Mouse (Mus musculus) lung, embryonic 16.5 days (tissue): Measurements from ENCODE around the gene Raph1. TPM values are rescaled to one million over a fixed set of nuclear protein-coding genes. Genes with fewer than 3 reads are reported as not detected.

Source experiments
- ATAC-seq: fragments of 200-750 bp; cut with Nextera tagmentation; 2 replicates; pipeline ENCODE4 v1.8.0; 2017; ENCODE audit warnings: low read depth, mild to moderate bottlenecking, moderate library complexity
- H3K27ac ChIP-seq: fragments of 300-500 bp; sonication (generic); 2 replicates; pipeline ENCODE4 v1.5.1; 2014; ENCODE audit warnings: mild to moderate bottlenecking, control low read depth, low read length
- H3K27me3 ChIP-seq: fragments of 300-500 bp; sonication (generic); 2 replicates; pipeline ENCODE4 v1.6.1; 2014; ENCODE audit warnings: low read depth, low read length, mixed read lengths; ENCODE audit not compliant: control insufficient read depth, insufficient read depth
- H3K36me3 ChIP-seq: fragments of 300-500 bp; sonication (generic); 2 replicates; pipeline ENCODE4 v1.6.1; 2014; ENCODE audit warnings: low read length; ENCODE audit not compliant: control insufficient read depth, insufficient read depth
- H3K4me1 ChIP-seq: fragments of 300-500 bp; sonication (generic); replicated peaks from 2 replicates; pipeline ENCODE4 v1.6.1; 2014; ENCODE audit warnings: low read length, mixed read lengths; ENCODE audit not compliant: control insufficient read depth, insufficient read depth
- H3K4me2 ChIP-seq: fragments of 300-500 bp; sonication (generic); 2 replicates; pipeline ENCODE4 v1.6.1; 2014; ENCODE audit warnings: low read depth, low read length, control low read depth
- H3K4me3 ChIP-seq: fragments of 300-500 bp; sonication (generic); 2 replicates; pipeline ENCODE4 v1.5.1; 2014; ENCODE audit warnings: mild to moderate bottlenecking, low read length, control low read depth
- H3K9ac ChIP-seq: fragments of 300-500 bp; sonication (generic); 2 replicates; pipeline ENCODE4 v1.6.1; 2014; ENCODE audit warnings: low read length, control low read depth
- H3K9me3 ChIP-seq: fragments of 300-500 bp; sonication (generic); 2 replicates; pipeline ENCODE4 v1.6.1; 2016; ENCODE audit warnings: low read length; ENCODE audit not compliant: control insufficient read depth
- WGBS: fragments of 180-500 bp; shearing (Covaris S2); extraction: QIAGEN DNeasy Blood & Tissue Kit; methylation state at CpG from one replicate; pipeline ENCODE4 v1.1.7; 2014; 5-methylcytosine and 5-hydroxymethylcytosine counted together
- polyA plus RNA-seq: library from polyadenylated mRNA; unstranded; fragments of >200 nt; fragmentation: Nextera tagmentation; extraction: Ambion mirVana; gene quantifications from 2 replicates; pipeline ENCODE4 v1.2.1, GENCODE M21; 2015

The Raph1 gene
- polyA plus RNA-seq, 1 experiment from 2014 or later: 37.9 TPM

- 62% methylated on average over 6 of the region's 6 CpGs for WGBS
- no peak for ATAC-seq
These were observed 32.3 kb upstream of the Raph1 start for GRCm38 (mm10) chr1:60599013-60599701.

GRCm38 (mm10) chr1:60596386-60597320 is 29.7 kb upstream of the Raph1 start:
- H3K9me3 ChIP-seq: no peaks in the 10 kb centered on the region
- H3K36me3 ChIP-seq: no peaks in the 10 kb centered on the region
- H3K4me3 ChIP-seq: no peak overlapping the region
- no peak overlapping the region for H3K9ac ChIP-seq
- 48% methylated on average over 11 of the region's 11 CpGs for WGBS
- peak; percentile 61; the same call in 1 of the 2 replicates for ATAC-seq
- peak overlapping the region; percentile 39 for H3K4me2 ChIP-seq
- peak overlapping the region; percentile 61 for H3K27ac ChIP-seq
- no peaks in the 10 kb centered on the region for H3K27me3 ChIP-seq
- peaks cover 13% of the 10 kb centered on the region for H3K4me1 ChIP-seq

More at GRCm38 (mm10) chr1:60599013-60599701, 32.3 kb upstream of the Raph1 start:
- Histone ChIP-seq H3K4me2 (no peak overlapping the region), H3K9me3 (no peaks in the 10 kb centered on the region), H3K27me3 (no peaks in the 10 kb centered on the region), H3K9ac (no peak overlapping the region), H3K4me3 (no peak overlapping the region), H3K27ac (no peak overlapping the region), H3K36me3 (no peaks in the 10 kb centered on the region), H3K4me1 (peaks cover 13% of the 10 kb centered on the region)

GRCm38 (mm10) chr1:60593101-60593500 is 26.2 kb upstream of the Raph1 start:
- Histone ChIP-seq H3K9me3 (peaks cover 2% of the 10 kb centered on the region; the same call in 1 of the 2 replicates), H3K4me1 (peaks cover 11% of the 10 kb centered on the region), H3K27me3 (no peaks in the 10 kb centered on the region), H3K4me3 (no peak overlapping the region), H3K9ac (no peak overlapping the region), H3K27ac (no peak overlapping the region), H3K36me3 (no peaks in the 10 kb centered on the region), H3K4me2 (no peak overlapping the region)
- WGBS: 86% methylated on average over 6 of the region's 6 CpGs
- no peak for ATAC-seq

GRCm38 (mm10) chr1:60588887-60589629 is 22.2 kb upstream of the Raph1 start:
- Histone ChIP-seq H3K9ac (no peak overlapping the region), H3K4me1 (no peaks in the 10 kb centered on the region), H3K4me2 (no peak overlapping the region), H3K36me3 (no peaks in the 10 kb centered on the region), H3K4me3 (no peak overlapping the region), H3K27me3 (no peaks in the 10 kb centered on the region), H3K9me3 (peaks cover 10% of the 10 kb centered on the region; the same call in 1 of the 2 replicates), H3K27ac (peak overlapping the region; percentile 83)
- peak; percentile 88 for ATAC-seq
- 38% methylated on average over 4 of the region's 4 CpGs for WGBS

- Histone ChIP-seq H3K4me2 (no peak overlapping the region), H3K4me1 (no peaks in the 10 kb centered on the region), H3K27ac (no peak overlapping the region), H3K27me3 (no peaks in the 10 kb centered on the region), H3K36me3 (no peaks in the 10 kb centered on the region), H3K9me3 (peaks cover 5% of the 10 kb centered on the region; the same call in 1 of the 2 replicates), H3K4me3 (no peak overlapping the region), H3K9ac (no peak overlapping the region)
- 90% methylated on average over 8 of the region's 8 CpGs for WGBS
- ATAC-seq: no peak
These were observed 14.1 kb upstream of the Raph1 start for GRCm38 (mm10) chr1:60580990-60581389.

- Histone ChIP-seq H3K27me3 (no peaks in the 10 kb centered on the region), H3K27ac (no peak overlapping the region), H3K36me3 (no peaks in the 10 kb centered on the region), H3K9ac (no peak overlapping the region), H3K4me1 (no peaks in the 10 kb centered on the region), H3K9me3 (no peaks in the 10 kb centered on the region), H3K4me2 (no peak overlapping the region), H3K4me3 (no peak overlapping the region)
- 61% methylated on average over 1 of the region's 1 CpGs for WGBS
- ATAC-seq: no peak
These were observed 13.0 kb upstream of the Raph1 start for GRCm38 (mm10) chr1:60579886-60580285.

- H3K27ac ChIP-seq: no peak overlapping the region
- no peaks in the 10 kb centered on the region for H3K9me3 ChIP-seq
- H3K4me1 ChIP-seq: peaks cover 9% of the 10 kb centered on the region; the same call in 1 of the 2 replicates
- H3K27me3 ChIP-seq: no peaks in the 10 kb centered on the region
- H3K4me2 ChIP-seq: no peak overlapping the region
- H3K9ac ChIP-seq: no peak overlapping the region
- H3K4me3 ChIP-seq: no peak overlapping the region
- no peak for ATAC-seq
- H3K36me3 ChIP-seq: no peaks in the 10 kb centered on the region
- 40% methylated on average over 3 of the region's 3 CpGs for WGBS
These were observed 5.8 kb upstream of the Raph1 start for GRCm38 (mm10) chr1:60572699-60573098.

GRCm38 (mm10) chr1:60569741-60570140 is 2.8 kb upstream of the Raph1 start:
- H3K9ac ChIP-seq: no peak overlapping the region
- ATAC-seq: no peak
- H3K4me3 ChIP-seq: no peak overlapping the region
- no peak overlapping the region for H3K4me2 ChIP-seq
- peaks cover 14% of the 10 kb centered on the region for H3K4me1 ChIP-seq
- no peaks in the 10 kb centered on the region for H3K36me3 ChIP-seq
- H3K9me3 ChIP-seq: no peaks in the 10 kb centered on the region
- H3K27me3 ChIP-seq: no peaks in the 10 kb centered on the region
- WGBS: 88% methylated on average over 7 of the region's 7 CpGs
- H3K27ac ChIP-seq: no peak overlapping the region

GRCm38 (mm10) chr1:60569210-60569609 is 2.3 kb upstream of the Raph1 start:
- Histone ChIP-seq H3K4me1 (peaks cover 16% of the 10 kb centered on the region), H3K36me3 (no peaks in the 10 kb centered on the region), H3K4me2 (no peak overlapping the region), H3K27me3 (no peaks in the 10 kb centered on the region), H3K4me3 (no peak overlapping the region), H3K9me3 (no peaks in the 10 kb centered on the region), H3K27ac (no peak overlapping the region), H3K9ac (no peak overlapping the region)
- ATAC-seq: no peak
- WGBS: 55% methylated on average over 5 of the region's 5 CpGs
